Mouse (Mus musculus): Measurements from ENCODE around the gene Wdr46. TPM values are rescaled to one million over a fixed set of nuclear protein-coding genes. Genes with fewer than 3 reads are reported as not detected.
A peak's percentile ranks its signal among the peaks of the same experiment; 100 is the strongest.
"Not testable (repeated sequence)": the region's sequence is repeated elsewhere in the genome, so short reads cannot be mapped to it uniquely, and the experiment has no call there.

Gene Wdr46
- polyA plus RNA-seq, 1 experiment from 2014 or later: 49.6 TPM

GRCm38 (mm10) chr17:33950131-33950625, 9.7 kb downstream of the Wdr46 start:
- H3K27me3 ChIP-seq: no peaks in the 10 kb centered on the region
- peak overlapping the region; percentile 67 for H3K9ac ChIP-seq
- peaks cover 48% of the 10 kb centered on the region for H3K4me1 ChIP-seq
- no peaks in the 10 kb centered on the region for H3K9me3 ChIP-seq
- peaks cover 70% of the 10 kb centered on the region for H3K36me3 ChIP-seq
- H3K27ac ChIP-seq: peak overlapping the region; percentile 93; the same call in 1 of the 2 replicates
- peak overlapping the region; percentile 87 for H3K4me2 ChIP-seq (replicated peaks)
- peak overlapping the region; percentile 44 for H3K4me3 ChIP-seq
- WGBS: 74% methylated on average over 10 of the region's 10 CpGs
- ATAC-seq (ENCODE audit: insufficient number of reproducible peaks, insufficient read depth, low FRiP score, low TSS enrichment): no peak

DNA sequence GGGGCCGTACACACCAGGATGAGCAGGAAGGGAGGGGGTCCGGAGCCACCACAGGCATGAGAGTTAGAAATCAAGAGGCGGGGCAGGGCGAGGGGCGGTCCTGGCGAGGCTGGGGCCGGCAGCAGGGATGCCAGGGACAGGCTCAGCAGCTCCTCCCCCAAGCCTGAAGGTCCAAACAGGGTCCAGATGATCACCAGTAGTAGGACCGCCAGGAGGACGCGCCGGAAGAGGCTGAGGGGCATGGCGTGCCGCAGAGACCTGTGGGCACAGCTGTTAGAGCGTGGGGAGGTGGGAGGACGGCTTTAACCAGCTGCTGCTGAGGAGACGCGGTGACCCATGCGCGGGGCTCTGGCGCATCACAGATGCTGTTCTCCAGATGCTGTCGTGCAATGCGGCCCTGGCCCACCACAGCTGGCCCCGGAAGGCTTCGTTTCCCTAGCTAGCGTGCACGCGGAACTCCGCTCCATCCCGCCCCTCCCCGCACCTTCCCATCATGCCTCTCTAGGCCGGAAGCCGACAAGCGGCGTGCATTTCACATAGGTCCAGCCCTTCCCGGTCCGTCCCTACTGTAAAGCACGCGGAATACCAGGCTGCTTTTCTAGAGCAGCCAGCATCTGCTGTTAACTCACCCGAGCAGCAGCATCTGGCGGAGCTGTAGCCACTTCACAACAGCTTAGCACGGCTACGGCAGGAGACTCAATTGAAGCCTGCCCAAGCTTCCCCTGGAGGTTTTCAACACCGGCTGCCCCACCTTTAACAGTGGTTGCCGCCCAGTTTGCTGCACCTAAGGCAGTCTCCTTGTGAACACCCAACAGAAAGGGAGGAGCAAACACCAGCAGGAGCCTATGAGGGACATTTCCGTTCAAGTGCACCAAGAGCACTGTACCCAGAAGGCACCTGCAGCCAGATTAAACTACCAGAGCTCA, 10.8 kb downstream of the Wdr46 start, which contains the start of gene B3galt4:
Gene B3galt4 (minus strand): TSS at position 468 of the 926 bp plus-strand sequence.
- 1% methylated on average over 45 of the region's 45 CpGs for WGBS
- H3K4me1 ChIP-seq: peaks cover 49% of the 10 kb centered on the region
- H3K9me3 ChIP-seq: no peaks in the 10 kb centered on the region
- ATAC-seq (ENCODE audit: insufficient number of reproducible peaks, insufficient read depth, low FRiP score, low TSS enrichment): peak; percentile 78
- peak within 1 kb of the TSS; percentile 87 for H3K4me2 ChIP-seq (replicated peaks)
- H3K9ac ChIP-seq: peak within 1 kb of the TSS; percentile 67
- peak within 1 kb of the TSS; percentile 44 for H3K4me3 ChIP-seq
- no peaks in the 10 kb centered on the region for H3K27me3 ChIP-seq
- H3K36me3 ChIP-seq: peaks cover 60% of the 10 kb centered on the region
- H3K27ac ChIP-seq: peak within 1 kb of the TSS; percentile 93

GRCm38 (mm10) chr17:33952015-33952414, 11.6 kb downstream of the Wdr46 start:
- H3K9me3 ChIP-seq; H3K27me3 ChIP-seq; ATAC-seq (ENCODE audit: insufficient number of reproducible peaks, insufficient read depth, low FRiP score, low TSS enrichment): not testable (repeated sequence)
- Histone ChIP-seq H3K36me3 (peaks cover 56% of the 10 kb centered on the region), H3K4me2 (replicated peaks) (peak overlapping the region; percentile 87), H3K4me3 (peak overlapping the region; percentile 44; the same call in 1 of the 2 replicates), H3K4me1 (peaks cover 54% of the 10 kb centered on the region), H3K9ac (peak overlapping the region; percentile 67; the same call in 1 of the 2 replicates), H3K27ac (peak overlapping the region; percentile 93; the same call in 1 of the 2 replicates)
- 81% methylated on average over 13 of the region's 13 CpGs for WGBS

DNA sequence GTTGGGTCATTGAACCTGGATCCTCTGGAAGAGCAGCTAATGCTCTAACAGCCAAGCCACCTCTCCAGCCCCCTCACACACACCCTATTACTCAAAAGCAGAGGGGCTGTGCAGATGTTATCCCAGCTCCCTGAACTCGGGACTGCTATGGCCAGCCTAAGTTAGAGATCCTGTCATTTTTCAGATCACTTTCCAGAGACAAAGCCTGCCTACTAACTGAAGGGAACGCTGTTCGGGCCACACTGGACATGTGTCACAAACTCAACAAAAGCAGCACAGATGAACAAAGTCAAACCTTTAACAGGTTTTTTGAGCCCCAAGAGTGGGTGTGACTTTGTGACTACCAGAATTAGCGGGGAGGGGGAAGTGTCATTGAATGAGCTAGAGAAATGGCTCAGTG, 12.4 kb downstream of the Wdr46 start:
- peaks cover 49% of the 10 kb centered on the region for H3K36me3 ChIP-seq
- ATAC-seq (ENCODE audit: insufficient number of reproducible peaks, insufficient read depth, low FRiP score, low TSS enrichment): no peak
- H3K4me3 ChIP-seq: no peak overlapping the region
- H3K9ac ChIP-seq: peak overlapping the region; percentile 41; the same call in 1 of the 2 replicates
- no peaks in the 10 kb centered on the region for H3K9me3 ChIP-seq
- no peak overlapping the region for H3K27ac ChIP-seq
- H3K4me2 ChIP-seq (replicated peaks): peak overlapping the region; percentile 7; the same call in 1 of the 2 replicates
- peaks cover 56% of the 10 kb centered on the region for H3K4me1 ChIP-seq
- WGBS: 84% methylated on average over 4 of the region's 4 CpGs
- H3K27me3 ChIP-seq: no peaks in the 10 kb centered on the region

DNA sequence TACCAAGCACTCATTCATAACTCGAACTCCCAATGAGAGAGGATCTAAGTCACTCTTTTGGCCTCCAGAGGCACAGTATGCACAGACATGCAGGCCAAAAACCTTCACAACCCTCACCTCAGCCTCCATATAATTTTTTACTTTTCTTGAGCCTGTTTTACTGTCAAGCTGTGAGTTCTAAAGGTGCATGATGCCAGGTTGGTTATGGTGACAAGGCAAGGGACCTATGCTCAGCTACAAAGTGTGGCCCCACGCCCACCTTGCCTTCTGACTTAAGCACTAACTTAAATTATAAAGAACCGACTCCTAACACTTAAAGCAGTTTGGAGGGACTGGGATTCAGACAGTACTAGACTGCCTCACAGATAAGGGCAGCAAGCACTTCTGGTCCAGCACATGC, 12.8 kb downstream of the Wdr46 start:
- Histone ChIP-seq H3K9me3 (no peaks in the 10 kb centered on the region), H3K36me3 (peaks cover 46% of the 10 kb centered on the region), H3K9ac (no peak overlapping the region), H3K27ac (no peak overlapping the region), H3K4me3 (no peak overlapping the region), H3K27me3 (no peaks in the 10 kb centered on the region), H3K4me1 (peaks cover 56% of the 10 kb centered on the region), H3K4me2 (replicated peaks) (peak overlapping the region; percentile 95)
- no peak for ATAC-seq (ENCODE audit: insufficient number of reproducible peaks, insufficient read depth, low FRiP score, low TSS enrichment)
- WGBS: 80% methylated on average over 3 of the region's 3 CpGs

DNA sequence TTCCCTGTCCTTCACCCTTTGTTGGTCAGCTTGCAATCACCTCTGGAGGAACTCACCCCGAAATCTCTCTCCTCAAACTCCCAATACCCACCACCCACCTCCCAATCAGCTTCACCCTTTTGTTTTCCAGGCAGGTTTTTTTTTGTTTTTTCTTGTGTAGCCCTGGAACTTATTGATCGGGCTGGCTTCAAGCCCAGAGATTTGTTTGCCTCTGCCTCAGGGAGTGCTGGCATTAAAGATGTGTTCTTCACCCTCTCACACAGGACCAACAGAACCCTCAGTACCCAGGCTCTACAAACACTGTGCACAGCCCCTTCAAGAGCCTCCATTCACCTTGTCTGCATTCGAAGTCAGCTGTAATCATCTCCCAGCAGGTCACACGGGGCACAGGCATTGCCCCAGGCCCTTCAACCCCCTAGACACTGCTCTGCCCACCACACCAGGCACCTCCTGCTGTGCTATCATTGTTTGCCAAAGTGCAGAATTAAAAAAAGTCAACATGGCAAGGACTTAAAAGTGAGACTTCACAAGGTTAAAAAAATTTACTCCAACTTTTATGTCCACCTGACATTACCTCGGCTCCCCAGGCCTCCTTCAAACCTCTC, 13.6 kb downstream of the Wdr46 start:
- Histone ChIP-seq H3K27me3 (no peaks in the 10 kb centered on the region), H3K4me2 (replicated peaks) (peak overlapping the region; percentile 95), H3K27ac (peak overlapping the region; percentile 94), H3K36me3 (peaks cover 46% of the 10 kb centered on the region), H3K4me1 (peaks cover 56% of the 10 kb centered on the region), H3K9ac (peak overlapping the region; percentile 90), H3K9me3 (no peaks in the 10 kb centered on the region), H3K4me3 (peak overlapping the region; percentile 68)
- no peak for ATAC-seq (ENCODE audit: insufficient number of reproducible peaks, insufficient read depth, low FRiP score, low TSS enrichment)
- WGBS: 33% methylated on average over 5 of the region's 5 CpGs

- H3K36me3 ChIP-seq: peaks cover 46% of the 10 kb centered on the region
- no peaks in the 10 kb centered on the region for H3K9me3 ChIP-seq
- under 1% methylated on average over 33 of the region's 33 CpGs for WGBS
- H3K27me3 ChIP-seq: no peaks in the 10 kb centered on the region
- H3K4me3 ChIP-seq: peak overlapping the region; percentile 68
- ATAC-seq (ENCODE audit: insufficient number of reproducible peaks, insufficient read depth, low FRiP score, low TSS enrichment): peak; percentile 5; the same call in 1 of the 2 replicates
- peaks cover 54% of the 10 kb centered on the region for H3K4me1 ChIP-seq
- H3K9ac ChIP-seq: peak overlapping the region; percentile 90
- peak overlapping the region; percentile 94 for H3K27ac ChIP-seq
- H3K4me2 ChIP-seq (replicated peaks): peak overlapping the region; percentile 95
Observed at GRCm38 (mm10) chr17:33954646-33955554, 14.4 kb downstream of the Wdr46 start.

DNA sequence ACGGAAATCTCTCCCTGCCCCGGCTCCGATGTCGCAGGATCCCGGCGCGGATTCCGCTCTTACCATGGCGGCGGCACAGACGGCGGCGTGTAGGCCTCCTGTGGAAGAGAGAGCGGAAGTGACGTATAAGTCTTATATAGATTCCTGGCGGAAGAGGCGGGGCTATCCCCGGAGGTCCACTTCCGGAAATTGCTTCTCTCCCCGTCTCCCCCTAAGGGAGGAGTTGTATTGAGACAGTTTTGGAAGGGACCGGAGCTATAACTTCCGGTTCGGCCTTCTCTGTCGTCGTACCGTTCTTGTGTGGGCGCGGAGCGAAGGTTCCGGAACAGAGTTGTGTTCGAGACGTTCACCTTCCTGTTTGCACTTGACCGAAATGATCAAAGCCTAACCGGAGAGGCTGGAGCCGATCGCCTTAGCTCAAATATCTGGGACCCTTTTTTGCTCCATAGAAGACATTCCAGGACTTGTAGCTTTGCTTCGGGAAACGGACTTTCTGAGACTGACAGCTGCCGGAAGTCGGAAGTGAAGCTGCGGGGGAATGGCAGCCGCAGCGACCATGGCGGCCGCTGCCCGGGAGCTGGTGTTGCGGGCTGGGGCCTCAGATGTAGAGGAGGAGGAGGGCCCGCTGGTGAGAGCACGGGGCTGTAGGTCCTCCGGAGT, 15.2 kb downstream of the Wdr46 start, which contains the start of the genes Vps52 and Rps18:
Gene Vps52 (plus strand): TSS at position 258 of the 660 bp plus-strand sequence.
Gene Rps18 (minus strand): TSS at position 447 of the 660 bp plus-strand sequence.
- peaks cover 49% of the 10 kb centered on the region for H3K36me3 ChIP-seq
- ATAC-seq (ENCODE audit: insufficient number of reproducible peaks, insufficient read depth, low FRiP score, low TSS enrichment): peak; percentile 76
- H3K4me1 ChIP-seq: peaks cover 46% of the 10 kb centered on the region
- no peaks in the 10 kb centered on the region for H3K9me3 ChIP-seq
- H3K4me3 ChIP-seq: peak within 1 kb of the TSS; percentile 68
- peak within 1 kb of the TSS; percentile 90 for H3K9ac ChIP-seq
- H3K27me3 ChIP-seq: no peaks in the 10 kb centered on the region
- H3K27ac ChIP-seq: peak within 1 kb of the TSS; percentile 94
- peak within 1 kb of the TSS; percentile 95 for H3K4me2 ChIP-seq (replicated peaks)
- WGBS: under 1% methylated on average over 50 of the region's 50 CpGs

DNA sequence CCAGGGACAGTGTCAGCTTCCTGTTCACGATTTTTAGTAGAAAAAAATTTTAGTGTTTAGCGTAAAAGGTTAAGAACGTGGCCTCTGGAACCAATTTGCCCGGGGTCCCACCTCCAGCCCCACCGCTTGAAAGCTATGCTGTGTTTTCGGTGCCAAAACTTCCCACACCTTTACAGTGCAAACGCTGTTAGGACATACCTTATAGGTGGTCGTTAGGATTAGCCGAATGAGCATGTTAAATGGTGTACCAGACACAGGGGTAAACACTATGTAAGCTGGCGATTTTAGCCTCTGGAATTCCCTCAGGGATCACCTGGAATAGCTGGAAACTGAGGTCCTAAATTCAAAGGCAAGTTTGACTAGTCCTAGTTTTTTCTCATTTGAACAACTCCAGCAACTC, 15.9 kb downstream of the Wdr46 start:
- Histone ChIP-seq H3K9me3 (no peaks in the 10 kb centered on the region), H3K9ac (peak overlapping the region; percentile 67), H3K27ac (peak overlapping the region; percentile 73), H3K4me1 (peaks cover 40% of the 10 kb centered on the region), H3K36me3 (peaks cover 56% of the 10 kb centered on the region), H3K4me2 (replicated peaks) (peak overlapping the region; percentile 95), H3K27me3 (no peaks in the 10 kb centered on the region), H3K4me3 (peak overlapping the region; percentile 68)
- 7% methylated on average over 10 of the region's 10 CpGs for WGBS
- no peak for ATAC-seq (ENCODE audit: insufficient number of reproducible peaks, insufficient read depth, low FRiP score, low TSS enrichment)

DNA sequence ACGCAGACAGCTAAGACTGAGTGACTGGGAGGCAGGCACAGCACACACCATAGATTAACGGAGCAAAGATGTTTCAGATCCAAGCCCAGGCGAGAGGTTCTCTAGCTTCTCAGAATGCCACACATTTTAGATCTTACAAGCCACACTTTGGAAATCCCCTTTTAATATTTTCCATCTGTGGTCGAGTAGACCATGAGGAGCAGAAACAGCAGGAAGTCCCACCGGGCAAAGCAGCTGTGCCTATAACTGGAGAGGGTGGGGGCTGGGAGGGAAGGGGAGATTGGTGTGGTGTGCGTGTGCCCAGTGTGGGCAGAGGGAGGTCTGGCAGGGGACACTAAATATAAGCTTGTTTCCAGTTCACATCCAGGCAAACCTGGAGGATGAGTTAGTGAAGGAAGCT, 17.0 kb downstream of the Wdr46 start:
- WGBS: 70% methylated on average over 6 of the region's 6 CpGs
- H3K4me3 ChIP-seq: no peak overlapping the region
- H3K27me3 ChIP-seq: no peaks in the 10 kb centered on the region

More for the DNA sequence above, 17.0 kb downstream of the Wdr46 start:
- peaks cover 59% of the 10 kb centered on the region for H3K36me3 ChIP-seq
- H3K27ac ChIP-seq: no peak overlapping the region
- no peak overlapping the region for H3K4me2 ChIP-seq (replicated peaks)
- H3K9me3 ChIP-seq: no peaks in the 10 kb centered on the region
- no peak overlapping the region for H3K9ac ChIP-seq
- peaks cover 30% of the 10 kb centered on the region for H3K4me1 ChIP-seq
- no peak for ATAC-seq (ENCODE audit: insufficient number of reproducible peaks, insufficient read depth, low FRiP score, low TSS enrichment)

Measured in embryonic facial prominence, embryonic 12.5 days (tissue).